Comparison of ENCODE assay signal across 11 mouse cellular contexts in genomic region chr8:70772890-70773289, GRCm38 (mm10). TPM values are rescaled to one million over a fixed set of nuclear protein-coding genes. Genes with fewer than 3 reads are reported as not detected.
DNase-seq lines count a peak whose midpoint lies in the region; ATAC-seq and TF ChIP-seq lines count a peak whose summit lies in the region.
"Had no signal": no experiment of that assay in that cellular context is flagged by ENCODE, and none has a peak within 500 bp of the region (broad histone marks: within the 10 kb centered on the region; RNA-seq: fewer than 3 reads in every experiment).

No protein-coding gene starts in this region.

- 90% methylated on average over 9 of the region's 9 CpGs for WGBS in embryonic facial prominence, embryonic 12.5 days
- 91% methylated on average over 9 of the region's 9 CpGs for WGBS in embryonic facial prominence, embryonic 10.5 days
- 87% methylated on average over 9 of the region's 9 CpGs for WGBS in limb, embryonic 14.5 days

- in situ Hi-C loops in CH12.LX (cut with MboI; ENCODE audit: low pct_ligation_motif_present, low pct_unique_long_range_greater_than_20kb, low sequenced_read_pairs), result no loop called here

- TF ChIP-seq CTCF in layer of hippocampus, adult 2 months (conservative IDR thresholded peaks at IDR 0.05), result no peak
- no peak for TF ChIP-seq CTCF in CH12.LX (conservative IDR thresholded peaks at IDR 0.05 in 1 of 2, IDR thresholded peaks at IDR 0.05 in 1 of 2; ENCODE audit: low read depth in 2 of 2, low read length in 2 of 2)

- H3K36me3 ChIP-seq in embryonic facial prominence, embryonic 12.5 days, result peaks cover 61% of the 10 kb centered on the region
- peaks cover 75% of the 10 kb centered on the region for H3K36me3 ChIP-seq in embryonic facial prominence, embryonic 10.5 days (replicated peaks)
- H3K36me3 ChIP-seq in CH12.LX (replicated peaks in 1 of 2; ENCODE audit: control insufficient read depth in 1 of 2, insufficient read depth in 1 of 2, low read length in 1 of 2), result peaks cover 32 to 59% of the 10 kb centered on the region in 2 experiments
- peaks cover 65% of the 10 kb centered on the region for H3K36me3 ChIP-seq in limb, embryonic 14.5 days (ENCODE audit: control insufficient read depth, insufficient read depth, low read length)

- no peak overlapping the region for H3K4me2 ChIP-seq in embryonic facial prominence, embryonic 12.5 days (replicated peaks)
- H3K4me2 ChIP-seq in CH12.LX (ENCODE audit: insufficient read depth, low read depth, poor library complexity, severe bottlenecking), result peak overlapping the region; percentile 18
- 0 out of 2 replicates have a peak overlapping the region, but pooled peaks have one; percentile 28 for H3K4me2 ChIP-seq in limb, embryonic 14.5 days (replicated peaks; ENCODE audit: low read depth, low read length, severe bottlenecking)
- H3K4me2 ChIP-seq: liver, embryonic 12.5 days had no signal

- H3K9ac ChIP-seq in embryonic facial prominence, embryonic 12.5 days, result no peak overlapping the region
- 0 out of 2 replicates have a peak overlapping the region, but pooled peaks have one; percentile 6 for H3K9ac ChIP-seq in CH12.LX (ENCODE audit: insufficient read depth, low read depth)
- no peak overlapping the region for H3K9ac ChIP-seq in limb, embryonic 14.5 days (ENCODE audit: low read depth, low read length, severe bottlenecking)
- H3K9ac ChIP-seq: liver, embryonic 12.5 days had no signal

- H3K27me3 ChIP-seq in embryonic facial prominence, embryonic 12.5 days, result no peaks in the 10 kb centered on the region
- 0 out of 2 replicates have a peak, but pooled peaks cover 3% of the 10 kb centered on the region for H3K27me3 ChIP-seq in embryonic facial prominence, embryonic 10.5 days (replicated peaks; ENCODE audit: low read depth, poor library complexity, severe bottlenecking)
- H3K27me3 ChIP-seq in CH12.LX (replicated peaks), result no peaks in the 10 kb centered on the region
- no peaks in the 10 kb centered on the region for H3K27me3 ChIP-seq in limb, embryonic 14.5 days (ENCODE audit: control insufficient read depth, insufficient read depth, low read length)
- H3K27me3 ChIP-seq: liver, embryonic 12.5 days had no signal

- TF ChIP-seq POLR2A in CH12.LX (IDR thresholded peaks at IDR 0.05; ENCODE audit: low read depth, low read length), result no peak
- no peak for TF ChIP-seq POLR2A in limb, embryonic 14.5 days (IDR thresholded peaks at IDR 0.05; ENCODE audit: borderline replicate concordance, extremely low read depth, insufficient read depth, insufficient read length)

- H3K79me2 ChIP-seq in CH12.LX (replicated peaks; ENCODE audit: control insufficient read depth, extremely low read depth, insufficient read depth, poor library complexity, severe bottlenecking), result peaks cover 7% of the 10 kb centered on the region; the same call in 1 of the 2 replicates

- ATAC-seq in embryonic facial prominence, embryonic 12.5 days (ENCODE audit: insufficient number of reproducible peaks, insufficient read depth, low FRiP score, low TSS enrichment), result no peak
- ATAC-seq in limb, embryonic 14.5 days (ENCODE audit: low FRiP score, low read depth), result no peak
- ATAC-seq: liver, embryonic 12.5 days had no signal

- no peak; the same call in 1 of the 2 replicates for TF ChIP-seq RAD21 in CH12.LX (IDR thresholded peaks at IDR 0.05; ENCODE audit: low read depth, low read length)

- dilution Hi-C loops in CH12.LX (cut with MboI; ENCODE audit: extremely low pct_ligation_motif_present, extremely low pct_unique_long_range_greater_than_20kb, low sequenced_read_pairs), result no loop called here

- peaks cover 34% of the 10 kb centered on the region for H3K4me1 ChIP-seq in embryonic facial prominence, embryonic 12.5 days
- peaks cover 42% of the 10 kb centered on the region for H3K4me1 ChIP-seq in embryonic facial prominence, embryonic 10.5 days
- H3K4me1 ChIP-seq in CH12.LX (ENCODE audit: control insufficient read depth in 1 of 2, insufficient read depth in 2 of 2), result peaks cover 54 to 77% of the 10 kb centered on the region in 2 experiments
- peaks cover 31% of the 10 kb centered on the region for H3K4me1 ChIP-seq in limb, embryonic 14.5 days (ENCODE audit: control insufficient read depth, insufficient read depth, low read length)

- H3K9me3 ChIP-seq in embryonic facial prominence, embryonic 12.5 days, result no peaks in the 10 kb centered on the region
- H3K9me3 ChIP-seq in embryonic facial prominence, embryonic 10.5 days, result no peaks in the 10 kb centered on the region
- H3K9me3 ChIP-seq in CH12.LX (replicated peaks; ENCODE audit: low read length), result no peaks in the 10 kb centered on the region
- H3K9me3 ChIP-seq in limb, embryonic 14.5 days (ENCODE audit: control insufficient read depth, low read length), result no peaks in the 10 kb centered on the region
- H3K9me3 ChIP-seq: liver, embryonic 12.5 days had no signal

- TF ChIP-seq EP300 in CH12.LX (IDR thresholded peaks at IDR 0.05; ENCODE audit: low read length), result peak; percentile 80

- DNase-seq in embryonic facial prominence, embryonic 10.5 days (ENCODE audit: low spot score), result no peak
- no peak for DNase-seq in layer of hippocampus, adult 2 months (ENCODE audit: low spot score in 2 of 2)
- DNase-seq in layer of hippocampus, adult 9-10 months (ENCODE audit: low spot score), result no peak
- DNase-seq in CH12.LX (ENCODE audit: extremely low read depth), result peak; percentile 78
- DNase-seq in limb, embryonic 14.5 days (ENCODE audit: low spot score), result no peak
- no peak for DNase-seq in right cerebral cortex, postnatal 14 days
- no peak for DNase-seq in thymus, postnatal 14 days
- DNase-seq: heart, adult 18-20 months; kidney, adult 18-20 months had no signal

- 0 out of 2 replicates have a peak overlapping the region, but pooled peaks have one; percentile 23 for H3K27ac ChIP-seq in embryonic facial prominence, embryonic 12.5 days
- H3K27ac ChIP-seq in embryonic facial prominence, embryonic 10.5 days (replicated peaks), result no peak overlapping the region
- H3K27ac ChIP-seq in layer of hippocampus, adult 2 months, result peak overlapping the region; percentile 98; the same call in 1 of the 2 replicates
- peak overlapping the region; percentile 83 for H3K27ac ChIP-seq in CH12.LX (ENCODE audit: insufficient read depth, low read depth)
- H3K27ac ChIP-seq in limb, embryonic 14.5 days (replicated peaks; ENCODE audit: low read depth, low read length), result 0 out of 2 replicates have a peak overlapping the region, but pooled peaks have one; percentile 13
- H3K27ac ChIP-seq: liver, embryonic 12.5 days had no signal

- no peak overlapping the region for H3K4me3 ChIP-seq in embryonic facial prominence, embryonic 12.5 days
- no peak overlapping the region for H3K4me3 ChIP-seq in embryonic facial prominence, embryonic 10.5 days
- H3K4me3 ChIP-seq in layer of hippocampus, adult 2 months, result no peak overlapping the region
- H3K4me3 ChIP-seq in CH12.LX (replicated peaks in 1 of 3; ENCODE audit: low read depth in 2 of 3, low read length in 2 of 3, poor library complexity in 1 of 3), result no peak overlapping the region
- H3K4me3 ChIP-seq in limb, embryonic 14.5 days (replicated peaks; ENCODE audit: low read length), result no peak overlapping the region
- H3K4me3 ChIP-seq: liver, embryonic 12.5 days had no signal

RNA-seq across cellular contexts. Expression of gene Pik3r2, which starts 3.6 kb away (rescaled TPM):
- 76.8 and 78.0 TPM in 2 replicates for polyA plus RNA-seq in embryonic facial prominence, embryonic 12.5 days (2016; fragmentation: Nextera tagmentation; extraction: Ambion mirVana)
- polyA plus RNA-seq in embryonic facial prominence, embryonic 10.5 days (2016; fragmentation: Nextera tagmentation; extraction: Ambion mirVana), result 79.2 and 79.8 TPM in 2 replicates
- 100 to 1,000 TPM; 160 to 169 TPM for total RNA-seq in layer of hippocampus, adult 2 months (2021)
- total RNA-seq in CH12.LX (2012; rRNA removed) (37.4 and 45.9 TPM in 2 replicates), CH12.LX (2014; rRNA removed) (12.4 and 13.8 TPM in 2 replicates)
- 16.3 and 25.8 TPM in 2 replicates for polyA plus RNA-seq in CH12.LX (2012; ENCODE audit: insufficient read length, low read depth)
- polyA plus RNA-seq in limb, embryonic 14.5 days (2012; rRNA removed), result 111 and 137 TPM in 2 replicates
- 73.5 and 74.7 TPM in 2 replicates for polyA plus RNA-seq in limb, embryonic 14.5 days (2014; fragmentation: Nextera tagmentation; extraction: Ambion mirVana)

RNA-seq across cellular contexts. Expression of gene Mpv17l2, which starts 12.1 kb away (rescaled TPM):
- 32.7 and 35.7 TPM in 2 replicates for polyA plus RNA-seq in embryonic facial prominence, embryonic 12.5 days (2016; fragmentation: Nextera tagmentation; extraction: Ambion mirVana)
- 28.2 and 34.5 TPM in 2 replicates for polyA plus RNA-seq in embryonic facial prominence, embryonic 10.5 days (2016; fragmentation: Nextera tagmentation; extraction: Ambion mirVana)
- total RNA-seq in layer of hippocampus, adult 2 months (2021), result 10 to 100 TPM; 36.5 to 42.7 TPM
- total RNA-seq in CH12.LX (2012; rRNA removed) (25.3 and 28.5 TPM in 2 replicates), CH12.LX (2014; rRNA removed) (22.8 and 27.1 TPM in 2 replicates)
- 31.9 and 36.1 TPM in 2 replicates for polyA plus RNA-seq in CH12.LX (2012; ENCODE audit: insufficient read length, low read depth)
- 27.7 and 41.6 TPM in 2 replicates for polyA plus RNA-seq in limb, embryonic 14.5 days (2012; rRNA removed)
- polyA plus RNA-seq in limb, embryonic 14.5 days (2014; fragmentation: Nextera tagmentation; extraction: Ambion mirVana), result 36.0 and 40.3 TPM in 2 replicates

RNA-seq across cellular contexts. Expression of gene Rab3a, which starts 18.4 kb away (rescaled TPM):
- 27.0 and 27.6 TPM in 2 replicates for polyA plus RNA-seq in embryonic facial prominence, embryonic 12.5 days (2016; fragmentation: Nextera tagmentation; extraction: Ambion mirVana)
- 13.6 and 16.2 TPM in 2 replicates for polyA plus RNA-seq in embryonic facial prominence, embryonic 10.5 days (2016; fragmentation: Nextera tagmentation; extraction: Ambion mirVana)
- 100 to 1,000 TPM; 775 to 798 TPM for total RNA-seq in layer of hippocampus, adult 2 months (2021)
- total RNA-seq in CH12.LX (2012; rRNA removed), result 1.8 and 1.9 TPM in 2 replicates
- 0.32 and 0.87 TPM in 2 replicates for total RNA-seq in CH12.LX (2014; rRNA removed)
- polyA plus RNA-seq in CH12.LX (2012; ENCODE audit: insufficient read length, low read depth), result 0.65 and 0.99 TPM in 2 replicates
- 27.2 and 36.6 TPM in 2 replicates for polyA plus RNA-seq in limb, embryonic 14.5 days (2012; rRNA removed)
- polyA plus RNA-seq in limb, embryonic 14.5 days (2014; fragmentation: Nextera tagmentation; extraction: Ambion mirVana), result 19.8 and 20.1 TPM in 2 replicates

RNA-seq across cellular contexts. Expression of gene Mast3, which starts 32.0 kb away (rescaled TPM):
- polyA plus RNA-seq in embryonic facial prominence, embryonic 12.5 days (2016; fragmentation: Nextera tagmentation; extraction: Ambion mirVana), result 13.7 and 13.9 TPM in 2 replicates
- 12.4 and 13.9 TPM in 2 replicates for polyA plus RNA-seq in embryonic facial prominence, embryonic 10.5 days (2016; fragmentation: Nextera tagmentation; extraction: Ambion mirVana)
- total RNA-seq in layer of hippocampus, adult 2 months (2021), result 100 to 1,000 TPM; 468 to 473 TPM
- total RNA-seq in CH12.LX (2012; rRNA removed) (11.3 and 11.6 TPM in 2 replicates), CH12.LX (2014; rRNA removed) (3.3 and 7.0 TPM in 2 replicates)
- 22.2 and 23.4 TPM in 2 replicates for polyA plus RNA-seq in CH12.LX (2012; ENCODE audit: insufficient read length, low read depth)
- polyA plus RNA-seq in limb, embryonic 14.5 days (2012; rRNA removed), result 37.2 and 57.8 TPM in 2 replicates
- 14.4 and 16.2 TPM in 2 replicates for polyA plus RNA-seq in limb, embryonic 14.5 days (2014; fragmentation: Nextera tagmentation; extraction: Ambion mirVana)

RNA-seq across cellular contexts. Expression of gene Il12rb1, which starts 35.4 kb away (rescaled TPM):
- 0.13 TPM in 1 of 2 replicates, not detected in the other for polyA plus RNA-seq in embryonic facial prominence, embryonic 12.5 days (2016; fragmentation: Nextera tagmentation; extraction: Ambion mirVana)
- not detected in 2 replicates for polyA plus RNA-seq in embryonic facial prominence, embryonic 10.5 days (2016; fragmentation: Nextera tagmentation; extraction: Ambion mirVana)
- total RNA-seq in layer of hippocampus, adult 2 months (2021), result 1 to 10 TPM in 1 of 2 experiments, under 1 TPM in 1; 0.61 to 1.1 TPM
- total RNA-seq in CH12.LX (2012; rRNA removed), result 17.3 and 23.2 TPM in 2 replicates
- total RNA-seq in CH12.LX (2014; rRNA removed), result 4.5 and 5.6 TPM in 2 replicates
- 11.4 and 12.5 TPM in 2 replicates for polyA plus RNA-seq in CH12.LX (2012; ENCODE audit: insufficient read length, low read depth)
- 0.04 and 0.13 TPM in 2 replicates for polyA plus RNA-seq in limb, embryonic 14.5 days (2012; rRNA removed)
- 0.21 TPM in 1 of 2 replicates, not detected in the other for polyA plus RNA-seq in limb, embryonic 14.5 days (2014; fragmentation: Nextera tagmentation; extraction: Ambion mirVana)
